Mouse (Mus musculus): Measurements from ENCODE around the gene Gm47995.
"Not testable (repeated sequence)": the region's sequence is repeated elsewhere in the genome, so short reads cannot be mapped to it uniquely, and the experiment has no call there.

DNA sequence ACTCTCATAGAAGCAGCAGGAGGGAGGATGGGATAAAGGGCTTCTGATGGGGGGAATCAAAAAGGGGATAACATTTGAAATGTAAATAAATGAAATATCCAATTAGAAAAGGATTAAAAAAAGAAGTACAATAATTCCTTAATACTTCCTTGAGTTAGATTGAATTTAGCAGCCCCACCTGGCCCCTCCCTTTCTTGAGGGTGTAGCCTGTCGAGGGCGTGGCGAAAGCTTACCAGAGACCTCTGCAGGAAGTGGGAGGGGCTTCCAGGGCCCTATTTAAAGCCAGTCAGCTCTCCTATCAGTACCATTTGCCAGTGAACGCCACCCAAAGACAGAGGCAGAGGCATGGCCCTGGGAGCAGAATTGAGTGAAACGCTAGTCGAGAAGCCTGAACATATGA is 5.6 kb downstream of the Gm47995 start, which contains the start of gene 3110040M04Rik:
- TF ChIP-seq POLR2A (IDR thresholded peaks at IDR 0.05; ENCODE audit: borderline replicate concordance, insufficient read depth, low read length); CTCF (IDR thresholded peaks at IDR 0.05; ENCODE audit: borderline replicate concordance, insufficient read depth, low read depth, low read length): not testable (repeated sequence)

All from cerebellum, adult 2 months (tissue).